Mouse (Mus musculus) MEL (cell line): ENCODE measurements around the gene Zdhhc21. TPM values are rescaled to one million over a fixed set of nuclear protein-coding genes. Genes with fewer than 3 reads are reported as not detected.

ENCODE experiments used
- DNase-seq: peaks from one replicate; pipeline ENCODE4 v3.0.0; 2011; ENCODE audit warnings: low read depth, low spot score
- H3K27ac ChIP-seq: 2 replicates; pipeline ENCODE4 v1.5.1; 2012; ENCODE audit warnings: low read depth, mild to moderate bottlenecking, control low read depth, low read length, moderate library complexity; ENCODE audit not compliant: control insufficient read depth
- H3K27me3 ChIP-seq, 2 experiments: fragments of 150-350 bp in 1 of 2; sonication (generic) in 1 of 2; 2 replicates each; pipeline ENCODE4 v1.6.1; 2012; ENCODE audit warnings: low read length in 2 of 2, mild to moderate bottlenecking in 2 of 2, improper control_type of control experiment in 1 of 2, moderate library complexity in 1 of 2; ENCODE audit not compliant: insufficient read depth in 2 of 2, control insufficient read depth in 1 of 2
- H3K36me3 ChIP-seq, 2 experiments: 2 replicates each; pipeline ENCODE4 v1.6.1; 2012 to 2014; ENCODE audit warnings: low read length in 2 of 2, improper control_type of control experiment in 1 of 2, inconsistent platforms in 1 of 2, mild to moderate bottlenecking in 1 of 2; ENCODE audit not compliant: insufficient read depth in 2 of 2, control insufficient read depth in 1 of 2
- H3K4me1 ChIP-seq, 2 experiments: fragments of 150-350 bp in 1 of 2; sonication (generic) in 1 of 2; 2 replicates each; pipeline ENCODE4 v1.6.1; 2012; ENCODE audit warnings: low read length in 2 of 2, improper control_type of control experiment in 1 of 2, mild to moderate bottlenecking in 1 of 2; ENCODE audit not compliant: insufficient read depth in 2 of 2, control insufficient read depth in 1 of 2
- H3K4me3 ChIP-seq, 2 experiments: fragments of 150-350 bp in 1 of 2; sonication (generic) in 1 of 2; 2 replicates each; pipeline ENCODE4 v1.5.1; 2012; ENCODE audit warnings: low read depth in 2 of 2, low read length in 2 of 2, mild to moderate bottlenecking in 2 of 2, moderate library complexity in 2 of 2, control low read depth in 1 of 2, improper control_type of control experiment in 1 of 2; ENCODE audit not compliant: control insufficient read depth in 1 of 2, insufficient read depth in 1 of 2
- H3K79me2 ChIP-seq: 2 replicates; pipeline ENCODE4 v1.6.1; 2012; ENCODE audit warnings: mild to moderate bottlenecking, low read length, moderate library complexity; ENCODE audit not compliant: control insufficient read depth, poor library complexity, insufficient read depth
- H3K9ac ChIP-seq: 2 replicates; pipeline ENCODE4 v1.6.1; 2012; ENCODE audit warnings: low read depth, mild to moderate bottlenecking, control low read depth, low read length, moderate library complexity; ENCODE audit not compliant: control insufficient read depth, poor library complexity, severe bottlenecking
- H3K9me3 ChIP-seq: fragments of 150-350 bp; sonication (generic); replicated peaks from 2 replicates; pipeline ENCODE4 v1.6.1; 2012; ENCODE audit warnings: mild to moderate bottlenecking, low read length, improper control_type of control experiment, moderate library complexity; ENCODE audit not compliant: insufficient read depth
- BHLHE40 ChIP-seq: IDR thresholded peaks from 2 replicates; pipeline ENCODE4 v1.6.1; 2012; ENCODE audit warnings: low read depth, mild to moderate bottlenecking, inconsistent platforms, low read length, improper control_type of control experiment, borderline replicate concordance
- CHD1 ChIP-seq: IDR thresholded peaks from 2 replicates; pipeline ENCODE4 v1.6.1; 2012; ENCODE audit warnings: low read depth, mild to moderate bottlenecking, inconsistent platforms, low read length, improper control_type of control experiment
- CHD2 ChIP-seq: IDR thresholded peaks from 2 replicates; pipeline ENCODE4 v1.6.1; 2011; ENCODE audit warnings: low read length, improper control_type of control experiment
- E2F4 ChIP-seq: IDR thresholded peaks from 2 replicates; pipeline ENCODE4 v1.6.1; 2011; ENCODE audit warnings: low read depth, low read length, improper control_type of control experiment, borderline replicate concordance
- ELF1 ChIP-seq: IDR thresholded peaks from 2 replicates; pipeline ENCODE4 v1.6.1; 2014; ENCODE audit warnings: low read depth, mild to moderate bottlenecking, inconsistent platforms, low read length, improper control_type of control experiment, moderate library complexity
- EP300 ChIP-seq, 2 experiments: IDR thresholded peaks; 2 replicates each; pipeline ENCODE4 v1.6.1; 2011; ENCODE audit warnings: improper control_type of control experiment in 2 of 2, low read length in 2 of 2, low read depth in 1 of 2, mild to moderate bottlenecking in 1 of 2
- MAFK ChIP-seq: IDR thresholded peaks from 2 replicates; pipeline ENCODE4 v1.6.1; 2011; ENCODE audit warnings: low read depth, mild to moderate bottlenecking, low read length, improper control_type of control experiment, borderline replicate concordance
- MAX ChIP-seq: IDR thresholded peaks from 2 replicates; pipeline ENCODE4 v1.6.1; 2011; ENCODE audit warnings: low read length, improper control_type of control experiment
- MAZ ChIP-seq: IDR thresholded peaks from 2 replicates; pipeline ENCODE4 v1.6.1; 2012; ENCODE audit warnings: low read depth, mild to moderate bottlenecking, inconsistent platforms, low read length, improper control_type of control experiment
- MEF2A ChIP-seq: IDR thresholded peaks from 2 replicates; pipeline ENCODE4 v1.6.1; 2014; ENCODE audit warnings: low read depth, mild to moderate bottlenecking, inconsistent platforms, low read length, improper control_type of control experiment; ENCODE audit not compliant: poor library complexity, insufficient replicate concordance, severe bottlenecking; ENCODE audit errors: extremely low read depth
- MYB ChIP-seq: IDR thresholded peaks from 2 replicates; pipeline ENCODE4 v1.6.1; 2011; ENCODE audit warnings: mild to moderate bottlenecking, low read depth, low read length, improper control_type of control experiment
- NELFE ChIP-seq: IDR thresholded peaks from 2 replicates; pipeline ENCODE4 v1.6.1; 2011; ENCODE audit warnings: low read depth, low read length, improper control_type of control experiment
- NRF1 ChIP-seq: IDR thresholded peaks from 2 replicates; pipeline ENCODE4 v1.6.1; 2014; ENCODE audit warnings: low read depth, mild to moderate bottlenecking, inconsistent platforms, low read length, improper control_type of control experiment, moderate library complexity; ENCODE audit not compliant: poor library complexity, insufficient read depth, severe bottlenecking
- POLR2A ChIP-seq, 2 experiments: IDR thresholded peaks; 2 replicates each; pipeline ENCODE4 v1.6.1; 2011 to 2012; ENCODE audit warnings: low read length in 2 of 2, mild to moderate bottlenecking in 2 of 2, control low read depth in 1 of 2, improper control_type of control experiment in 1 of 2, low read depth in 1 of 2, moderate library complexity in 1 of 2; ENCODE audit not compliant: control insufficient read depth in 1 of 2, insufficient read depth in 1 of 2, poor library complexity in 1 of 2
- RAD21 ChIP-seq: IDR thresholded peaks from 2 replicates; pipeline ENCODE4 v1.6.1; 2011; ENCODE audit warnings: mild to moderate bottlenecking, low read depth, low read length, improper control_type of control experiment
- RCOR1 ChIP-seq: IDR thresholded peaks from 2 replicates; pipeline ENCODE4 v1.6.1; 2012; ENCODE audit warnings: low read depth, mild to moderate bottlenecking, inconsistent platforms, low read length, improper control_type of control experiment
- TCF12 ChIP-seq: IDR thresholded peaks from 2 replicates; pipeline ENCODE4 v1.6.1; 2014; ENCODE audit warnings: low read depth, mild to moderate bottlenecking, inconsistent platforms, low read length, improper control_type of control experiment, moderate library complexity
- USF2 ChIP-seq, 2 experiments: IDR thresholded peaks; 2 replicates each; pipeline ENCODE4 v1.6.1; 2011 to 2012; ENCODE audit warnings: improper control_type of control experiment in 2 of 2, low read length in 2 of 2, borderline replicate concordance in 1 of 2, inconsistent platforms in 1 of 2, low read depth in 1 of 2, mild to moderate bottlenecking in 1 of 2; ENCODE audit not compliant: insufficient read depth in 1 of 2
- ZMIZ1 ChIP-seq: IDR thresholded peaks from 2 replicates; pipeline ENCODE4 v1.6.1; 2012; ENCODE audit warnings: low read depth, mild to moderate bottlenecking, inconsistent platforms, low read length, improper control_type of control experiment, moderate library complexity
- polyA plus RNA-seq, 2 experiments: library from polyadenylated mRNA; stranded (reverse) in 1 of 2; unstranded in 1 of 2; fragments of >175 nt in 1 of 2; fragments of >200 nt in 1 of 2; gene quantifications; 2 replicates each; pipeline versions ENCODE4 v1.2.1 to v1.2.4; 2012; ENCODE audit warnings: low replicate concordance in 2 of 2, low read depth in 1 of 2; ENCODE audit not compliant: insufficient read length in 2 of 2, insufficient read depth in 1 of 2, missing spikeins in 1 of 2
- total RNA-seq: library from RNA; depleted of rRNA; stranded (reverse); fragments of 300-350 nt; gene quantifications from 2 replicates; pipeline ENCODE4 v1.2.3, GENCODE M21; 2012

Gene Zdhhc21
- total and polyA plus RNA-seq, 3 experiments: 6.5 to 7.8 TPM; not detected in 1

- Histone ChIP-seq H3K4me3 (no peak overlapping the region), H3K4me1 (no peaks in the 10 kb centered on the region), H3K9ac (no peak overlapping the region), H3K9me3 (no peaks in the 10 kb centered on the region), H3K27ac (no peak overlapping the region), H3K79me2 (no peaks in the 10 kb centered on the region), H3K36me3 (no peaks in the 10 kb centered on the region), H3K27me3 (no peaks in the 10 kb centered on the region)
- DNase-seq: no peak
- TF ChIP-seq NELFE (no peak), POLR2A (IDR thresholded peaks at IDR 0.05; ENCODE audit: control insufficient read depth in 1 of 2, insufficient read depth in 1 of 2, low read depth in 1 of 2, low read length in 2 of 2, poor library complexity in 1 of 2) (no peak), TCF12 (no peak), MAZ (no peak), MYB (no peak), CHD2 (no peak), EP300 (IDR thresholded peaks at IDR 0.05; ENCODE audit: low read depth in 1 of 2, low read length in 2 of 2) (no peak), RAD21 (no peak), E2F4 (no peak), MAX (no peak), MAFK (no peak), ZMIZ1 (no peak), USF2 (IDR thresholded peaks at IDR 0.05; ENCODE audit: borderline replicate concordance in 1 of 2, insufficient read depth in 1 of 2, low read depth in 1 of 2, low read length in 2 of 2) (no peak), BHLHE40 (no peak), MEF2A (no peak), ELF1 (no peak)
Measured at GRCm38 (mm10) chr4:82807811-82808210, 51.9 kb downstream of the Zdhhc21 start.

GRCm38 (mm10) chr4:82806176-82806757 lies 53.5 kb downstream of the Zdhhc21 start:
- Histone ChIP-seq H3K27ac (no peak overlapping the region), H3K4me1 (no peaks in the 10 kb centered on the region), H3K9me3 (no peaks in the 10 kb centered on the region), H3K4me3 (no peak overlapping the region), H3K27me3 (no peaks in the 10 kb centered on the region), H3K9ac (no peak overlapping the region), H3K79me2 (no peaks in the 10 kb centered on the region), H3K36me3 (no peaks in the 10 kb centered on the region)
- TF ChIP-seq RCOR1 (no peak), MEF2A (no peak), NRF1 (no peak), CHD1 (no peak), MAX (no peak)
- no peak for DNase-seq
